Mouse (Mus musculus) kidney, embryonic 15.5 days (tissue): ENCODE data around the gene Olfr566. TPM values are rescaled to one million over a fixed set of nuclear protein-coding genes. Genes with fewer than 3 reads are reported as not detected.

Experiments
- ATAC-seq: fragments of 200-750 bp; cut with Nextera tagmentation; replicated peaks from 2 replicates; pipeline ENCODE4 v1.8.0; 2017; ENCODE audit warnings: moderate TSS enrichment; ENCODE audit not compliant: low FRiP score
- H3K27ac ChIP-seq: fragments of 300-500 bp; sonication (generic); 2 replicates; pipeline ENCODE4 v1.5.1; 2015; ENCODE audit warnings: mild to moderate bottlenecking, inconsistent platforms
- H3K27me3 ChIP-seq: fragments of 300-500 bp; sonication (generic); 2 replicates; pipeline ENCODE4 v1.6.1; 2015; ENCODE audit warnings: inconsistent platforms
- H3K36me3 ChIP-seq: fragments of 300-500 bp; sonication (generic); 2 replicates; pipeline ENCODE4 v1.6.1; 2015; ENCODE audit warnings: inconsistent platforms
- H3K4me1 ChIP-seq: fragments of 300-500 bp; sonication (generic); 2 replicates; pipeline ENCODE4 v1.6.1; 2015; ENCODE audit warnings: inconsistent platforms
- H3K4me2 ChIP-seq: fragments of 300-500 bp; sonication (generic); 2 replicates; pipeline ENCODE4 v1.6.1; 2015; ENCODE audit warnings: moderate library complexity, mild to moderate bottlenecking, inconsistent platforms
- H3K4me3 ChIP-seq: fragments of 300-500 bp; sonication (generic); replicated peaks from 2 replicates; pipeline ENCODE4 v1.5.1; 2015; ENCODE audit warnings: mild to moderate bottlenecking, inconsistent platforms
- H3K9ac ChIP-seq: fragments of 300-500 bp; sonication (generic); 2 replicates; pipeline ENCODE4 v1.6.1; 2015; ENCODE audit warnings: mild to moderate bottlenecking, inconsistent platforms
- H3K9me3 ChIP-seq: fragments of 300-500 bp; sonication (generic); replicated peaks from 2 replicates; pipeline ENCODE4 v1.6.1; 2016; ENCODE audit warnings: inconsistent platforms
- WGBS: fragments of 180-500 bp; shearing (Covaris S2); methylation state at CpG from one replicate; pipeline ENCODE4 v1.1.7; 2015; ENCODE audit warnings: mixed read lengths; 5-methylcytosine and 5-hydroxymethylcytosine counted together
- polyA plus RNA-seq: library from polyadenylated mRNA; unstranded; fragments of >200 nt; fragmentation: Nextera tagmentation; extraction: Ambion mirVana; gene quantifications from 2 replicates; pipeline ENCODE4 v1.2.1, GENCODE M21; 2015

The Olfr566 gene
- not detected in 2 replicates for polyA plus RNA-seq

- whole genome bisulfite sequencing = 78% methylated on average over 1 of the region's 1 CpGs
- no peak for ATAC-seq
- H3K9me3 ChIP-seq = no peaks in the 10 kb centered on the region
- no peak within 1 kb of the TSS for H3K4me3 ChIP-seq
- H3K27me3 ChIP-seq = no peaks in the 10 kb centered on the region
- H3K36me3 ChIP-seq = no peaks in the 10 kb centered on the region
- no peak within 1 kb of the TSS for H3K9ac ChIP-seq
- H3K27ac ChIP-seq = no peak within 1 kb of the TSS
- H3K4me2 ChIP-seq = no peak within 1 kb of the TSS
- H3K4me1 ChIP-seq = no peaks in the 10 kb centered on the region
Observed at GRCm38 (mm10) chr7:102858665-102859064, at the start of gene Olfr566. Gene Olfr566 (minus strand): TSS chr7:102858765.

GRCm38 (mm10) chr7:102890782-102891181, 32.2 kb upstream of the Olfr566 start, which contains the start of gene Olfr569:
Gene Olfr569 (minus strand): TSS chr7:102890882.
- no peak for ATAC-seq
- no peaks in the 10 kb centered on the region for H3K9me3 ChIP-seq
- H3K27me3 ChIP-seq = no peaks in the 10 kb centered on the region
- H3K4me1 ChIP-seq = no peaks in the 10 kb centered on the region
- H3K9ac ChIP-seq = no peak within 1 kb of the TSS
- H3K27ac ChIP-seq = no peak within 1 kb of the TSS
- no peaks in the 10 kb centered on the region for H3K36me3 ChIP-seq
- H3K4me2 ChIP-seq = no peak within 1 kb of the TSS
- H3K4me3 ChIP-seq = no peak within 1 kb of the TSS
- 73% methylated on average over 3 of the region's 3 CpGs for WGBS

GRCm38 (mm10) chr7:102876822-102877221, 18.3 kb upstream of the Olfr566 start, which contains the start of gene Olfr568:
Gene Olfr568 (plus strand): TSS chr7:102877122.
- no peak for ATAC-seq
- H3K36me3 ChIP-seq = no peaks in the 10 kb centered on the region
- no peak within 1 kb of the TSS for H3K9ac ChIP-seq
- no peaks in the 10 kb centered on the region for H3K4me1 ChIP-seq
- no peak within 1 kb of the TSS for H3K4me2 ChIP-seq
- no peak within 1 kb of the TSS for H3K4me3 ChIP-seq
- no peak within 1 kb of the TSS for H3K27ac ChIP-seq
- no peaks in the 10 kb centered on the region for H3K9me3 ChIP-seq
- H3K27me3 ChIP-seq = no peaks in the 10 kb centered on the region

GRCm38 (mm10) chr7:102855807-102856206, 2.8 kb downstream of the Olfr566 start:
- no peaks in the 10 kb centered on the region for H3K27me3 ChIP-seq
- H3K9ac ChIP-seq = no peak overlapping the region
- H3K9me3 ChIP-seq = no peaks in the 10 kb centered on the region
- no peaks in the 10 kb centered on the region for H3K4me1 ChIP-seq
- no peak overlapping the region for H3K4me2 ChIP-seq
- no peak overlapping the region for H3K4me3 ChIP-seq
- H3K36me3 ChIP-seq = no peaks in the 10 kb centered on the region
- H3K27ac ChIP-seq = no peak overlapping the region
- ATAC-seq = no peak

Other genes with a start within 250 kb of the Olfr566 start
- gene Olfr553, start 240.5 kb downstream of the Olfr566 start, polyA plus RNA-seq = not detected in 2 replicates
- gene Olfr554, start 220.3 kb downstream of the Olfr566 start, polyA plus RNA-seq = not detected in 2 replicates
- not detected in 2 replicates for gene Olfr555, start 199.9 kb downstream of the Olfr566 start, polyA plus RNA-seq
- not detected in 2 replicates for gene Olfr556, start 193.9 kb downstream of the Olfr566 start, polyA plus RNA-seq
- 13.0 and 15.5 TPM in 2 replicates for gene Trim68, start 171.4 kb downstream of the Olfr566 start, polyA plus RNA-seq
- not detected in 2 replicates for gene Olfr557, start 162.9 kb downstream of the Olfr566 start, polyA plus RNA-seq
- 0.78 and 0.81 TPM in 2 replicates for gene Olfr558, start 156.6 kb downstream of the Olfr566 start, polyA plus RNA-seq
- gene Olfr33, start 139.7 kb downstream of the Olfr566 start, polyA plus RNA-seq = not detected in 2 replicates
- not detected in 2 replicates for gene Olfr559, start 131.3 kb downstream of the Olfr566 start, polyA plus RNA-seq
- gene Olfr560, start 99.4 kb downstream of the Olfr566 start, polyA plus RNA-seq = not detected in 2 replicates
- gene Olfr78, start 99.3 kb downstream of the Olfr566 start, polyA plus RNA-seq = 0.27 and 0.48 TPM in 2 replicates
- not detected in 2 replicates for gene Olfr561, start 87.5 kb downstream of the Olfr566 start, polyA plus RNA-seq
- gene Olfr564, start 55.3 kb downstream of the Olfr566 start, polyA plus RNA-seq = not detected in 2 replicates
- not detected in 2 replicates for gene Olfr568, start 18.4 kb upstream of the Olfr566 start, polyA plus RNA-seq
- not detected in 2 replicates for gene Olfr569, start 32.1 kb upstream of the Olfr566 start, polyA plus RNA-seq
- gene Olfr570, start 35.8 kb upstream of the Olfr566 start, polyA plus RNA-seq = not detected in 2 replicates
- not detected in 2 replicates for gene Olfr571, start 58.8 kb upstream of the Olfr566 start, polyA plus RNA-seq
- gene Olfr572, start 65.6 kb upstream of the Olfr566 start, polyA plus RNA-seq = not detected in 2 replicates
- gene Olfr573-ps1, start 83.8 kb upstream of the Olfr566 start, polyA plus RNA-seq = not detected in 2 replicates
- gene Olfr574, start 89.7 kb upstream of the Olfr566 start, polyA plus RNA-seq = not detected in 2 replicates
- not detected in 2 replicates for gene Olfr575, start 100.0 kb upstream of the Olfr566 start, polyA plus RNA-seq
- gene Olfr576, start 103.9 kb upstream of the Olfr566 start, polyA plus RNA-seq = not detected in 2 replicates
- not detected in 2 replicates for gene Olfr577, start 117.2 kb upstream of the Olfr566 start, polyA plus RNA-seq
- not detected in 2 replicates for gene Olfr578, start 130.6 kb upstream of the Olfr566 start, polyA plus RNA-seq
- gene Olfr582, start 179.3 kb upstream of the Olfr566 start, polyA plus RNA-seq = not detected in 2 replicates
- not detected in 2 replicates for gene Olfr583, start 192.5 kb upstream of the Olfr566 start, polyA plus RNA-seq
- not detected in 2 replicates for gene Olfr584, start 223.1 kb upstream of the Olfr566 start, polyA plus RNA-seq
- gene Olfr585, start 239.0 kb upstream of the Olfr566 start, polyA plus RNA-seq = not detected in 2 replicates